Mouse (Mus musculus): ENCODE data around the gene Pacrg. TPM values are rescaled to one million over a fixed set of nuclear protein-coding genes. Genes with fewer than 3 reads are reported as not detected.

The Pacrg gene
- total and polyA plus RNA-seq, 3 experiments, result not detected

DNA sequence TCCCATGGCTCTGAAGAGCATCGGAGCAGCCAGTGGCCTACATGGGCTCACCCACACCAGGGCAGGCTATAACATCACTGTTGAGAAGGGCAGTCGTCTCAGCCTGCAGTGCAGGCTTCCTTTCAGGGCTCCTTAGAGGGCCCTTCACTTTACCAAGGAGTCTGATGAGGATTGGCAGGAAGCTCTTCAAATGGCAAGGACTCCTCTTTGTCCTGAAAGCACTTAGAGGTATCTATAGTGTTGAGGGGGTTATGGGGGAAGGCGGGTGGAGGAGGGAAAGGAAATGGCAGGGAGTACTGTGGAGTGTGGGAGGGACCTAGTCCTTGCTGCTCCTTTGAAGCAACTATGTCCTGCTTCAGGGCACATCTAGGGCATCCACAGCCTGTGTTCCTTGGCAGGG, 375.4 kb downstream of the Pacrg start:
- no peak for DNase-seq (ENCODE audit: extremely low read depth)
- Histone ChIP-seq H3K9ac (ENCODE audit: insufficient read depth, low read depth) (no peak overlapping the region), H3K36me3 (replicated peaks in 1 of 2; ENCODE audit: control insufficient read depth in 1 of 2, insufficient read depth in 1 of 2, low read length in 1 of 2) (no peaks in the 10 kb centered on the region), H3K4me1 (ENCODE audit: control insufficient read depth in 1 of 2, insufficient read depth in 2 of 2) (no peaks in the 10 kb centered on the region), H3K27me3 (replicated peaks) (no peaks in the 10 kb centered on the region), H3K79me2 (replicated peaks; ENCODE audit: control insufficient read depth, extremely low read depth, insufficient read depth, poor library complexity, severe bottlenecking) (no peaks in the 10 kb centered on the region), H3K27ac (ENCODE audit: insufficient read depth, low read depth) (no peak overlapping the region), H3K4me3 (replicated peaks in 1 of 3; ENCODE audit: low read depth in 2 of 3, low read length in 2 of 3, poor library complexity in 1 of 3) (no peak overlapping the region), H3K9me3 (replicated peaks; ENCODE audit: low read length) (no peaks in the 10 kb centered on the region), H3K4me2 (ENCODE audit: insufficient read depth, low read depth, poor library complexity, severe bottlenecking) (no peak overlapping the region)
- dilution Hi-C loops (cut with MboI; ENCODE audit: extremely low pct_ligation_motif_present, extremely low pct_unique_long_range_greater_than_20kb, low sequenced_read_pairs), result no loop called here
- in situ Hi-C loops (cut with MboI; ENCODE audit: low pct_ligation_motif_present, low pct_unique_long_range_greater_than_20kb, low sequenced_read_pairs), result no loop called here
- TF ChIP-seq ZKSCAN1 (IDR thresholded peaks at IDR 0.05; ENCODE audit: borderline replicate concordance, low read depth, low read length) (no peak), HCFC1 (IDR thresholded peaks at IDR 0.05; ENCODE audit: low read depth, low read length) (no peak), RCOR1 (conservative IDR thresholded peaks at IDR 0.05; ENCODE audit: low read depth, low read length) (no peak), KAT2A (IDR thresholded peaks at IDR 0.05; ENCODE audit: insufficient replicate concordance, low read length) (no peak), CHD1 (IDR thresholded peaks at IDR 0.05; ENCODE audit: low read depth, low read length) (no peak), MAX (IDR thresholded peaks at IDR 0.05; ENCODE audit: low read length) (no peak), RAD21 (IDR thresholded peaks at IDR 0.05; ENCODE audit: low read depth, low read length) (no peak), CHD2 (IDR thresholded peaks at IDR 0.05; ENCODE audit: low read length) (no peak), BHLHE40 (IDR thresholded peaks at IDR 0.05; ENCODE audit: low read depth, low read length) (no peak), JUN (IDR thresholded peaks at IDR 0.05; ENCODE audit: insufficient read depth, low read depth, low read length) (no peak), IRF4 (IDR thresholded peaks at IDR 0.05; ENCODE audit: low read depth, low read length) (no peak), POLR2A (IDR thresholded peaks at IDR 0.05; ENCODE audit: low read depth, low read length) (no peak), UBTF (IDR thresholded peaks at IDR 0.05; ENCODE audit: low read depth, low read length) (no peak), MXI1 (IDR thresholded peaks at IDR 0.05; ENCODE audit: low read depth, low read length) (no peak), USF2 (conservative IDR thresholded peaks at IDR 0.05; ENCODE audit: low read depth, low read length) (no peak), ETS1 (conservative IDR thresholded peaks at IDR 0.05; ENCODE audit: low read depth, low read length) (no peak), SIN3A (IDR thresholded peaks at IDR 0.05; ENCODE audit: low read length) (no peak)

GRCm38 (mm10) chr17:10463626-10464025, 376.5 kb downstream of the Pacrg start:
- dilution Hi-C loops (cut with MboI; ENCODE audit: extremely low pct_ligation_motif_present, extremely low pct_unique_long_range_greater_than_20kb, low sequenced_read_pairs), result no loop called here
- Histone ChIP-seq H3K27ac (ENCODE audit: insufficient read depth, low read depth) (no peak overlapping the region), H3K4me1 (ENCODE audit: control insufficient read depth in 1 of 2, insufficient read depth in 2 of 2) (no peaks in the 10 kb centered on the region), H3K4me3 (replicated peaks in 1 of 3; ENCODE audit: low read depth in 2 of 3, low read length in 2 of 3, poor library complexity in 1 of 3) (no peak overlapping the region), H3K36me3 (replicated peaks in 1 of 2; ENCODE audit: control insufficient read depth in 1 of 2, insufficient read depth in 1 of 2, low read length in 1 of 2) (no peaks in the 10 kb centered on the region), H3K79me2 (replicated peaks; ENCODE audit: control insufficient read depth, extremely low read depth, insufficient read depth, poor library complexity, severe bottlenecking) (no peaks in the 10 kb centered on the region), H3K27me3 (replicated peaks) (no peaks in the 10 kb centered on the region), H3K9me3 (replicated peaks; ENCODE audit: low read length) (no peaks in the 10 kb centered on the region), H3K4me2 (ENCODE audit: insufficient read depth, low read depth, poor library complexity, severe bottlenecking) (no peak overlapping the region), H3K9ac (ENCODE audit: insufficient read depth, low read depth) (no peak overlapping the region)
- in situ Hi-C loops (cut with MboI; ENCODE audit: low pct_ligation_motif_present, low pct_unique_long_range_greater_than_20kb, low sequenced_read_pairs), result no loop called here
- TF ChIP-seq SMC3 (IDR thresholded peaks at IDR 0.05; ENCODE audit: low read depth, low read length), result no peak
- TF ChIP-seq MEF2A (IDR thresholded peaks at IDR 0.05; ENCODE audit: borderline replicate concordance, low read depth, low read length), result no peak
- no peak for TF ChIP-seq SIN3A (IDR thresholded peaks at IDR 0.05; ENCODE audit: low read length)
- TF ChIP-seq UBTF (IDR thresholded peaks at IDR 0.05; ENCODE audit: low read depth, low read length), result no peak
- no peak for TF ChIP-seq CHD2 (IDR thresholded peaks at IDR 0.05; ENCODE audit: low read length)
- TF ChIP-seq RAD21 (IDR thresholded peaks at IDR 0.05; ENCODE audit: low read depth, low read length), result no peak
- TF ChIP-seq USF2 (conservative IDR thresholded peaks at IDR 0.05; ENCODE audit: low read depth, low read length), result no peak
- no peak for TF ChIP-seq TCF12 (IDR thresholded peaks at IDR 0.05; ENCODE audit: low read depth, low read length)
- TF ChIP-seq MAZ (IDR thresholded peaks at IDR 0.05; ENCODE audit: low read depth, low read length), result no peak
- TF ChIP-seq PAX5 (IDR thresholded peaks at IDR 0.05; ENCODE audit: low read length), result no peak
- TF ChIP-seq USF1 (IDR thresholded peaks at IDR 0.05; ENCODE audit: low read depth, low read length), result no peak
- TF ChIP-seq ZMIZ1 (IDR thresholded peaks at IDR 0.05; ENCODE audit: low read depth, low read length), result no peak
- DNase-seq (ENCODE audit: extremely low read depth), result no peak
